Mouse (Mus musculus) brain, adult 2 months (tissue): Measurements from ENCODE around the gene Stmn1.
A peak's percentile ranks its signal among the peaks of the same experiment; 100 is the strongest.
"Not testable (repeated sequence)": the region's sequence is repeated elsewhere in the genome, so short reads cannot be mapped to it uniquely, and the experiment has no call there.

Source experiments
- DNase-seq: peaks from one replicate; pipeline ENCODE4 v3.0.0; 2011; ENCODE audit warnings: low read depth, low spot score

Gene Stmn1

DNA sequence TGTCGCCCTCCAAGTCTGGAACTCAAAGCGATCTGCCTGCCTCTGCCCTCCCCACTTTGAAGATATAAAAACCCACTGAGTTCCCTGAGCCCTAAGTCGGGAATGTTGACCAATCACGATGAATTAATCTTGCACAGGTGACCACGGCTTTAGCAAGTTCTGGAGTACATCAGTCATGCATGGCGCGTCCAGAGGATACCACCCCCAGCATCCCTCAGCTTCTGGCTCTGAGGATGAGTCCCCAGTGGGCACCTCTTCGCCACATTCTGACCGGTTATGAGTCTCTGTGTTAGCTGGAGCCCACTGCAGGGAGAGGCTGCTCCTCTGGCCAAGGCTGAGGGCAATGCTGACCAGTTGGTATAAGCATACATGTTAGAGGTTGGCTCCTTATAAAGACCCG lies 16.1 kb downstream of the Stmn1 start:
- peak; percentile 66 for DNase-seq

DNA sequence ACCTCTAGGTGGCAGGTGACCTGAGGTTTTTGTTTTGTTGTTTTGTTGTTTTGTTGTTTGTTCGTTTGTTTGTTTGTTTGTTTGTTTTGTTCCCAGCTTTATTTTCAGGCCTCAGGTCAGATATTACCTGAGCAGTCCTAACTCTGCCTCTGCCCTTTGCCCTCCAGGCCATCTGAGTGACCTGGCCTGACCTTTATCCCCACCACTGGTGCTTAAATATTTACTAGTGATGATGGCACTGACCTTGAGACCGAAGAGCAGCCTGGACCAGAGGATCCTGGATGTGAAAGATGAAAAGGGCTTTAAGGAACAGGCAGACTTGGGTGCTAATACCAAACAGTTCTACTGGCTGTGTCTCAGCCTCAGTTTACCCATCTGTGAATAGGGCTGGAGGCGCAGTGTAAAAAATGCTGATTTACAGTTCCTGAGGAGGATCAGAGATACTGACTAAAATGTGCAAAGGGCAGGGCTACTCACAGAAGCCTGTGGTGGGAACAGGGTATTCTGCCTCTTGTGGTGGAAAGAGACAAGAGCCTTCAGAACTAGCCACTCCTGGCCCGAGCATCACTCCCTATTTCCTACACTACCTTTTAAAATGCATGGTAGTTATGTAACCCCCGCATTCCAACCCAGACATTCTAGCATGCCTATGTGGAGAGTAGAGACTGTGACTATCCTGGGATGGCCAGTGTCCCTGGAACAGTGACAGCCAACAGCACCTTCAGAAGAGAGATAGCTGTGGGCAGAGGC lies 17.2 kb downstream of the Stmn1 start:
- peak; percentile 84 for DNase-seq

DNA sequence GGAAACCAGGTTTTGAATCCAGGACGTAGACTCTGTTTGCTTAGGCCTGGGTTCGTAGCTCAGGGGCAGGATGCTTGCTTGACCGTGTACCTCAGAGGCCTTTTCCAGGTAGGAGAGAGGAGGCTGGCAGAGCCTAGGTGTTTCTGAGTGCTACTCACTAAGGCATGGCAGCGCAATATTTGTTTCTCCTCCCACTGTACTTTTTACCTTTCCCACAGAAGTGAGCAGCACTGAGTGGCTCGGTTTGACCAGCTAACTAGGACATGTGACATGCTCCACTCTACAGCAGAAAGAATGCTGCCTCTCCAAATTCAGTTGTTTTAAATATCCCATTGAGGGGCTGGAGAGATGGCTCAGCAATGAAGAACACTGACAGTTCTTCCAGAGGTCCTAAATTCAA lies 20.1 kb downstream of the Stmn1 start:
- DNase-seq: no peak

- DNase-seq: no peak
Observed at GRCm38 (mm10) chr4:134489986-134490665, 22.0 kb downstream of the Stmn1 start.

DNA sequence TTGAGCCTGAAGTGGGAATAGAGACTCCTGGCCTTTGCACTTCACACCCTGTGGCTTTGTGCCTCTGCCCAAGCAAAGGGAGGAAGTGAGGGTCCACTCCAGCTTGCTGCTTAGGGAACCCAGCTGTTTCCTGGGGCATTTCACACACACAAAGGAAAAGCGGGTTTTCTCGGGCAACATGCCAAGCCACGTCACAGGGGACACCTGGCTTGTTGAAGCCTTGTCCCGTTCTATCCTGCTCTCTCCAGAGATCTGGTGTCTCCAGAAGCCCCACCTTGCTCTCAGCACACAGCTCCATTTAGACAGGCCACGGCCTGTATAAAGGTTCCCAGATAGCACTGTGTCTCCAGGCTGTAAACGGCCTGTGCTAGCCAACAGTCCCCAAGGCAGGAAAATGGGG lies 23.6 kb downstream of the Stmn1 start:
- DNase-seq: no peak

- DNase-seq: not testable (repeated sequence)
Observed at GRCm38 (mm10) chr4:134494161-134494560, 26.0 kb downstream of the Stmn1 start.

GRCm38 (mm10) chr4:134494780-134495545 lies 26.8 kb downstream of the Stmn1 start:
- peak; percentile 62 for DNase-seq

GRCm38 (mm10) chr4:134495546-134495923 lies 27.4 kb downstream of the Stmn1 start:
- DNase-seq: no peak

GRCm38 (mm10) chr4:134496595-134497210 lies 28.6 kb downstream of the Stmn1 start, which contains the start of gene Paqr7:
Gene Paqr7, plus strand, starts transcription at chr4:134496697.
- DNase-seq: peak; percentile 93

DNA sequence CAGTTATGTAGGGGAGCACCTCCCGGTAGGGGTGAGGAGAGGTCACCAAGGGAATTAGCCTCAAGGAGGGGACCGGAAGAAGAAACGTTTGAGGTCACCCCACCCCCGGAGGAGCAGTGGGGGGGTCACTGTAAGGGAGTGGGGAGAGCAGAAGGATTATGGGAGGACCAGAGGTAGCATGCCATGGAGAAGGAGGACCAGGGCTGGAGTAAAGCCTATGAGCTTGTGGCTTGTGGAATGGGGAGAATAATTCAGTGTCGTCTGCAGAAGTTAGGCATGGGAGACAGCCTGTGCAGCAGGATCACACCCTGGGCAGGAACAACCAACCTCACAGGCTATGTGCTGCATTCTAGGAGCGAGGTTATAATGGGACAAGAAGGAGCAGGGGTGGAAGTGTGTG lies 29.1 kb downstream of the Stmn1 start:
- DNase-seq: peak; percentile 73

DNA sequence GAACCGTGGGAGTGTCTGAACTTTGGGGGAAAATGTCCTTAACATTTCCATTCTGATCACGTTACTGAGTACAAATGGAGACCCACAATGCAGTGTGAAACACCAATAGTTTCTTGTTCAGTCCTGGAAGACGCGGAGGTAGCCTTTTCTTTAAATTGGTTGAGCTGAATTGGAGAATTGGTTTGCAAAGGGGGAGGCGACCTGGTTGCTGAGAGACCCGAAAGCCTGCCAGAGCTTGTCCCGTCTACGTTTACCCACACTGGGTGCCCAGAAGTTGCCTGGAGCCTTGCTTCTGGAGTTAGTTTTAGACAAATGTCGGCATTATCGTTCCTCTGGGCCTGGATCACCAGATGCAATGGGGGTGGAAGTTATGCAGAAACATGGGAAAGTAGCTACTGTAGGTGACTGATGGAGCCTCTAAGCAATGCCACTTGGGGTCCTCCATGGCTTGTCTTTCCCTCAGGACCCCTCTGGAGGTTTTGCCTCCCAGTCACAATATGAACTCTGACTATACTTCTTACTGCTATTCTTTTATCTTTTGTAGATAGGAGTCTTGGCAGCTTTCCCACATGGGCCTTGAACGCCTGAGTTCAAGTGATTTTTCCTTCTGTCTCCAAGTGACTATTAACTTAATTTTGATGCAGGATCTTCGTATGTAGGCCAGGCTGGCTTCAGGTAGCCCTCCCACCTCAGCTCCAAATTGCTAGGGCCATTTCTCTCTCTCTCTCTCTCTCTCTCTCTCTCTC lies 30.0 kb downstream of the Stmn1 start:
- peak; percentile 65 for DNase-seq

GRCm38 (mm10) chr4:134498983-134499382 lies 30.9 kb downstream of the Stmn1 start:
- not testable (repeated sequence) for DNase-seq

GRCm38 (mm10) chr4:134501095-134501494 lies 33.0 kb downstream of the Stmn1 start:
- no peak for DNase-seq

- no peak for DNase-seq
Observed at GRCm38 (mm10) chr4:134503686-134504357, 35.7 kb downstream of the Stmn1 start.

DNA sequence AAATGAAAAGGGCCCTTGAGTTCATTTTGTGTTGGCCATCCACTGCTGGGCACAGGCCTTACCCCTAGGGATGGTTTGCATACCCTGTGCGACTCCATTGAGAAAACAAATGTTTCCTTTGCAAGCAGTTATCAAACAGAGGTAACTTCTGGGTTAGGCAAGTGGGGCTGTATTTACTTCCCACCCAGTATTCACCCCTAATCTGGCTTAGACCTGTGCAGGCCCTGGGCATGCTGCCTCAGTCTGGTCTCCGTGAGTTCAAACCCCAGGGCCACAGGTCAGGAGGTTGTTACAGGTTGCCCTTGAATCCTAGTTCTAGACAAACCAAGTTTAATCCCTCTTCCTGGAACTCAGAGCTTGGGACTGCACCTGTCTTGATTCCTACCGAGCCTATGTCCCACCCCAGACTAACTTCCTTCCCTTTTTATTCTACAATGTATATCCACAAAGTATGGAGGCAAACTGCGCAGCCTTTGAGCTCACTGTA lies 37.2 kb downstream of the Stmn1 start:
- no peak for DNase-seq

GRCm38 (mm10) chr4:134505966-134506594 lies 38.0 kb downstream of the Stmn1 start:
- no peak for DNase-seq

- DNase-seq: no peak
Observed at GRCm38 (mm10) chr4:134506713-134507112, 38.6 kb downstream of the Stmn1 start.

GRCm38 (mm10) chr4:134510396-134510795 lies 42.3 kb downstream of the Stmn1 start:
- DNase-seq: no peak

DNA sequence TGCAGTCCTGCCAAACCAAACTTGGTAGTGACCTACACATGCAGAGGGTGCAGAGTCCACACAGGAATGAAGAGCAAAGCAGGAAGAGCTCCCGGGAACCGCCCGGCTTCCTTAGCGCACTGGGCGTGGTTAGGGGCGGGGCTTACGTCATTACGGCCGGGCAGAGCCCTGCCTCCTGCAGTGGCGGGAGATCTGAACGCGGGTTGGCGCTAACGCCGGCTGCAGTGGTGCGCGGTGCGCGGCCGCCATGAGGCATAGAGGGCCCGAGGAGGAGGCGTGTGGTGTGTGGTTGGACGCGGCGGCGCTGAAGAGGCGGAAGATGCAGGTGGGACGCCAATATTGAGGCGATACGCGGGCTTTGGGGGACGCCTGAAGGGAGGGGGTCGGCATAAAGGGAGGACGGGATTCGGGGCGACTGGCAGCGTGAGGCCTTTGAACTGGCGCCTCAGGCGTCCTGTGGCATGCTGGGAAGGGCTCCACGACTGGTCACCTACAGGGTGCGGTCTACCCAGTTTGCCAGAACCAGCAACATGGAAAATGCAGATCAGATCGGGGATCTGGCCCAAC lies 42.8 kb downstream of the Stmn1 start, which contains the start of gene Aunip:
Aunip (plus strand) TSS at position 155 of the 567 bp plus-strand sequence.
- peak; percentile 95 for DNase-seq

DNA sequence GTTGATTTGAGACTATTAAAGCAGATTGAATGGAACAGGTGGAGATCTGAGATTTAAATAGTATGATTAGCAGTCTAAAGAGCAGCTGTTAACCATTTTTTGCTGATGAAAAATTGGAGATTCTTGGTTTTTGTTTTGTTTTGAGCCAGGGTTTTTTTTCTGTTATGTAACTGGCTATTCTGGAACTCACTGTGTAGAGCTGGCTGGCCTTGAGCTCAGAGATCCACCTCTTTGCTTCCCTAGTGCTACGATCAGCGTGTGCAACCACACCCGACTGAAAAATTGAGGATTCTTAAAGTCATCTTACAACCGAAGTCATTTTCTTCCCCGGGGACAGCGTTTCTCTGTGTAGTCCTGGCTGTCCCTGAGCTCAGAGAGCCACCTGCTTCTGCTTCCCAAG lies 43.6 kb downstream of the Stmn1 start:
- DNase-seq: no peak
